Mouse (Mus musculus): ENCODE measurements around the gene Ndufc2. TPM values are rescaled to one million over a fixed set of nuclear protein-coding genes. Genes with fewer than 3 reads are reported as not detected.

The Ndufc2 gene
- total and polyA plus RNA-seq, 3 experiments = 242 to 280 TPM; not detected in 1

DNA sequence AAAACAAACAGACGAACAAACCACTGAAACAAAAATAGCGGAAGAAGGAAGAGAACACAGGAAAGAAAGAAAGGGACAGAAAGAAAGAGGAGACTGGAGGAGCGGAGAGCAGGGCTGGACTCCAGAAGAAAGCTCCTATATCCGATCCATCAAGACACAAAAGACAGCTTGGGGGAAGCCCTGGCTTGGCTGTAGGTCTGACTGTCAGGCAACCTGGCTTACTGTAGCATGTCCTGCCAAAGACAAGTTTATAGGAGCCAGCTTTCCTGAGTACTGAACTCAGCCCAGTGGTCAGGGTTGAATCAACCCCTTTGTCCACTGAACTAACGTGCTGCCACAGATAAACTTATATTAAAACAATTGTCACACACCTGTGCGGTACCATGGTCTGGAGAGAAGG is 27.5 kb downstream of the Ndufc2 start:
- H3K9ac ChIP-seq (ENCODE audit: control insufficient read depth, low read depth, low read length, poor library complexity, severe bottlenecking) = no peak overlapping the region
- H3K27ac ChIP-seq (ENCODE audit: control insufficient read depth, low read depth, low read length) = no peak overlapping the region
- no peaks in the 10 kb centered on the region for H3K36me3 ChIP-seq (ENCODE audit: control insufficient read depth in 1 of 2, insufficient read depth in 2 of 2, low read length in 2 of 2)
- H3K4me3 ChIP-seq (ENCODE audit: control insufficient read depth in 1 of 2, insufficient read depth in 1 of 2, low read depth in 2 of 2, low read length in 2 of 2) = no peak overlapping the region
- no peak for DNase-seq (ENCODE audit: low read depth, low spot score)
- no peaks in the 10 kb centered on the region for H3K9me3 ChIP-seq (replicated peaks; ENCODE audit: insufficient read depth, low read length)
- no peak for TF ChIP-seq TCF12 (IDR thresholded peaks at IDR 0.05; ENCODE audit: low read depth, low read length)
- TF ChIP-seq SIN3A (IDR thresholded peaks at IDR 0.05; ENCODE audit: low read length) = no peak
- TF ChIP-seq ELF1 (IDR thresholded peaks at IDR 0.05; ENCODE audit: low read depth, low read length) = no peak
- no peak for TF ChIP-seq RAD21 (IDR thresholded peaks at IDR 0.05; ENCODE audit: low read depth, low read length)
- TF ChIP-seq KAT2A (conservative IDR thresholded peaks at IDR 0.05; ENCODE audit: low read depth, low read length) = no peak
- TF ChIP-seq POLR2A (IDR thresholded peaks at IDR 0.05; ENCODE audit: control insufficient read depth in 1 of 2, insufficient read depth in 1 of 2, low read depth in 1 of 2, low read length in 2 of 2, poor library complexity in 1 of 2) = no peak
- TF ChIP-seq ZMIZ1 (IDR thresholded peaks at IDR 0.05; ENCODE audit: low read depth, low read length) = no peak
- no peak for TF ChIP-seq ZNF384 (IDR thresholded peaks at IDR 0.05; ENCODE audit: low read depth, low read length)
- TF ChIP-seq ETS1 (IDR thresholded peaks at IDR 0.05; ENCODE audit: low read depth, low read length) = no peak
- TF ChIP-seq UBTF (IDR thresholded peaks at IDR 0.05; ENCODE audit: borderline replicate concordance, insufficient read depth, low read depth, low read length) = no peak
- TF ChIP-seq JUND (IDR thresholded peaks at IDR 0.05; ENCODE audit: low read depth, low read length) = no peak
- no peaks in the 10 kb centered on the region for H3K4me1 ChIP-seq (ENCODE audit: control insufficient read depth in 1 of 2, insufficient read depth in 2 of 2, low read length in 2 of 2)
- H3K79me2 ChIP-seq (ENCODE audit: control insufficient read depth, insufficient read depth, low read length, poor library complexity) = no peaks in the 10 kb centered on the region
- H3K27me3 ChIP-seq (ENCODE audit: control insufficient read depth in 1 of 2, insufficient read depth in 2 of 2, low read length in 2 of 2) = peaks cover 0 to 2% of the 10 kb centered on the region in 2 experiments; a peak in 1 of 4 replicates

DNA sequence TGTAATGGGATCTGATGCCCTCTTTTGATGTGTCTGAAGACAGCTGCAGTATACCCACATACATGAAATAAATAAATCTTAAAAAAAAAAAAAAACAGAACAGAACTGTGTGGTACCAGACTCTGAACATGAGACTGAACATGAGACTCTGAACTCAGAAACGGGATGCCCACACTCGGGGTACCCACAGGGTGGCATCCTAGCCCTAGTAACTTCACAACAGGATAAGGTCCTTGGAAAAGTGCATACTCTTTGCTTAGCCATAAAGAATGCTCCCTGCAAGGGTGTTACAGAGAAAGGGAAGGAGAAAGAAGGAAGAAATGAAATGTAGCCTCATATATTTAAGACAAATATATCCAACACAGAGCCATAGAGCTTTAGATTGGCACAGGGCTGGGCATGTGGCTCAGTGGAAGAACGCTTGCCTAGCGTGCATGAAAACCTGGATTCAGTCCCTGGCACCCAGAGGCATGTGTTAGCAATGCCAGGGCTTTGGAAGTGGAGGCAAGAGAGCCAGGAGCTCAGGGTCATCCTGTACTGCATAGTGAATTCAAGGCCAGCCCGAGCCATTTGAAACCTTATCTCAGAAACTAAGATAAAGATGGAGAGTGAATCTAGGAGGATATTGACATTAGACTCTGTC is 28.1 kb downstream of the Ndufc2 start:
- Histone ChIP-seq H3K4me1 (ENCODE audit: control insufficient read depth in 1 of 2, insufficient read depth in 2 of 2, low read length in 2 of 2) (no peaks in the 10 kb centered on the region), H3K9ac (ENCODE audit: control insufficient read depth, low read depth, low read length, poor library complexity, severe bottlenecking) (no peak overlapping the region), H3K9me3 (replicated peaks; ENCODE audit: insufficient read depth, low read length) (no peaks in the 10 kb centered on the region), H3K79me2 (ENCODE audit: control insufficient read depth, insufficient read depth, low read length, poor library complexity) (no peaks in the 10 kb centered on the region), H3K27me3 (ENCODE audit: control insufficient read depth in 1 of 2, insufficient read depth in 2 of 2, low read length in 2 of 2) (peaks cover 0 to 2% of the 10 kb centered on the region in 2 experiments; a peak in 1 of 4 replicates), H3K36me3 (ENCODE audit: control insufficient read depth in 1 of 2, insufficient read depth in 2 of 2, low read length in 2 of 2) (no peaks in the 10 kb centered on the region), H3K4me3 (ENCODE audit: control insufficient read depth in 1 of 2, insufficient read depth in 1 of 2, low read depth in 2 of 2, low read length in 2 of 2) (no peak overlapping the region), H3K27ac (ENCODE audit: control insufficient read depth, low read depth, low read length) (no peak overlapping the region)
- no peak for DNase-seq (ENCODE audit: low read depth, low spot score)
- TF ChIP-seq MYC (IDR thresholded peaks at IDR 0.05; ENCODE audit: low read depth, low read length) (no peak), USF2 (IDR thresholded peaks at IDR 0.05; ENCODE audit: borderline replicate concordance in 1 of 2, insufficient read depth in 1 of 2, low read depth in 1 of 2, low read length in 2 of 2) (no peak), POLR2A (IDR thresholded peaks at IDR 0.05; ENCODE audit: control insufficient read depth in 1 of 2, insufficient read depth in 1 of 2, low read depth in 1 of 2, low read length in 2 of 2, poor library complexity in 1 of 2) (no peak), RCOR1 (IDR thresholded peaks at IDR 0.05; ENCODE audit: low read depth, low read length) (no peak)
